Mouse (Mus musculus) E14TG2a.4 (cell line): Measurements from ENCODE around the gene Myf6.
A peak's percentile ranks its signal among the peaks of the same experiment; 100 is the strongest.

ENCODE experiments used
- H3K27me3 ChIP-seq: 2 replicates; pipeline ENCODE4 v1.6.1; 2014; ENCODE audit warnings: low read length, control low read depth; ENCODE audit not compliant: insufficient read depth
- H3K36me3 ChIP-seq: 2 replicates; pipeline ENCODE4 v1.6.1; 2014; ENCODE audit warnings: low read length, control low read depth; ENCODE audit not compliant: insufficient read depth
- H3K4me1 ChIP-seq: replicated peaks from 2 replicates; pipeline ENCODE4 v1.6.1; 2014; ENCODE audit warnings: low read depth, low read length, control low read depth
- H3K4me3 ChIP-seq: replicated peaks from 2 replicates; pipeline ENCODE4 v1.5.1; 2014; ENCODE audit warnings: mild to moderate bottlenecking, low read length
- H3K9me3 ChIP-seq: 2 replicates; pipeline ENCODE4 v1.6.1; 2014; ENCODE audit warnings: low read length, control low read depth
- CTCF ChIP-seq: conservative IDR thresholded peaks from 2 replicates; pipeline ENCODE4 v1.5.1; 2014; ENCODE audit warnings: low read length
- NANOG ChIP-seq: IDR thresholded peaks from 2 replicates; pipeline ENCODE4 v1.6.1; 2014; ENCODE audit warnings: borderline replicate concordance, low read length, mixed read lengths
- POU5F1 ChIP-seq: IDR thresholded peaks from 2 replicates; pipeline ENCODE4 v1.6.1; 2014; ENCODE audit warnings: low read length, borderline replicate concordance

Gene Myf6

GRCm38 (mm10) chr10:107494568-107494967 lies at the start of gene Myf6:
Myf6 (minus strand) TSS chr10:107494737.
- 0 out of 2 replicates have a peak within 1 kb of the TSS, but pooled peaks have one; percentile 3 for H3K4me3 ChIP-seq
- H3K9me3 ChIP-seq: no peaks in the 10 kb centered on the region
- peaks cover 13% of the 10 kb centered on the region for H3K27me3 ChIP-seq
- TF ChIP-seq NANOG (no peak), POU5F1 (no peak), CTCF (no peak)
- H3K4me1 ChIP-seq: peaks cover 12% of the 10 kb centered on the region
- no peaks in the 10 kb centered on the region for H3K36me3 ChIP-seq

DNA sequence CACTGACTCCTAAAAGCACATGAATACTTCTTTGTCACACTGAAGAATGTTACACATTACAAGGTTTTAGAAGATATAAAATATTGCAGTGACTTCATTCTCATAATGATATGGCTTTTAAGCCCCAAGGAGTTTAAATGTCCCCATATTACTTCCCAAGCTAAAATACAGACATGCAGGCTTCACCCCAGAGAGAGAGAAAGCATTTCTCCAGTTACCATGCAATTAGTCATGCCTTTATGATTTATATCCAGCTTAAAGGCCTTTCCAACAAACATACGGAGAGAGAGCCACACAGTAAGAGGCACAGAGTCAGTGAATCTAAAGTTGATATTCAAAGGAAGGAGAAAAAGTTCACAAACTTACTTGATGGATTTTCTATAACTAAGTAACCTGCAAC lies 48.5 kb upstream of the Myf6 start:
- TF ChIP-seq POU5F1: no peak
- no peak for TF ChIP-seq CTCF
- no peak for TF ChIP-seq NANOG
- Histone ChIP-seq H3K4me1 (no peaks in the 10 kb centered on the region), H3K9me3 (no peaks in the 10 kb centered on the region), H3K36me3 (no peaks in the 10 kb centered on the region), H3K27me3 (no peaks in the 10 kb centered on the region), H3K4me3 (no peak overlapping the region)

DNA sequence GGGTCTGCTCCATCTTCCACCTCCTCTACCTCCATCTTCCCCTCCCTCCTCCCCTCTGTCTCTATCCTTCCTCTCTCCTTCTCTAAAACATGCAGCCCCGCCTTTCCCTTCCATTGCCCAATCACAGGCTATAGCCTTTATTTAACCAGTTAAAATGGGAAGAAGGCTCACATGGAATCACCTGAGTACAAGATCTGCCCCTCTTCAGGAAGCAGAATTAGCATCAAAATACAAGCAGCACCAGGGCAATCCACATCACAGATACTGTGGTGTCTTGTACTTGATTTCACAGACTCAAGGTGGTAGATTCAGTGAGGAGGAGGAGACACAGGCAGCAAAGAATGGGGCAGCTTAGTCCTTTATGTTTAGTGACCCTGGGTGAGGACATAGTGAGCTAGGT lies 34.2 kb upstream of the Myf6 start:
- TF ChIP-seq NANOG (peak; percentile 65; the same call in 1 of the 2 replicates), POU5F1 (no peak), CTCF (no peak)
- Histone ChIP-seq H3K36me3 (no peaks in the 10 kb centered on the region), H3K27me3 (no peaks in the 10 kb centered on the region), H3K4me1 (peaks cover 17% of the 10 kb centered on the region), H3K9me3 (no peaks in the 10 kb centered on the region), H3K4me3 (no peak overlapping the region)

DNA sequence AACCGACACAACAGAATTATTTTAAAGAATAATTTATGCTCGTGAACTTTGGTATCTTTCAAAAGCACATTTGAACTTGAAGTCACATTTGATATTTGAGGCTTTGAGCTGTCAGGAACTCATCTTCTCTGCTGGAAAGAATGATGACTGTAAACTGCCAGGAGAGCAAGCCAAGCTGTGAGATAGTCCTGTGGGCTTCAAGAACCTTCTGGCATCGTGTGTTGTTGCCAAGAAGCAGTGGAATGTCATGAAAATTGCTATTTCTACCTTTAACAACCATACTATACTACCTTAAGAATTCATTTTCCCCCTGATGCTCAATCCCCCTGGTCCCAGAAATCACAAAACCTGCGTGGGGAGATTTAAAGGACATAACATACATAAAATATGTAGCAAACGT lies 24.7 kb upstream of the Myf6 start:
- Histone ChIP-seq H3K27me3 (no peaks in the 10 kb centered on the region), H3K4me1 (no peaks in the 10 kb centered on the region), H3K4me3 (no peak overlapping the region), H3K36me3 (no peaks in the 10 kb centered on the region), H3K9me3 (no peaks in the 10 kb centered on the region)
- no peak for TF ChIP-seq POU5F1
- no peak for TF ChIP-seq NANOG
- no peak for TF ChIP-seq CTCF

DNA sequence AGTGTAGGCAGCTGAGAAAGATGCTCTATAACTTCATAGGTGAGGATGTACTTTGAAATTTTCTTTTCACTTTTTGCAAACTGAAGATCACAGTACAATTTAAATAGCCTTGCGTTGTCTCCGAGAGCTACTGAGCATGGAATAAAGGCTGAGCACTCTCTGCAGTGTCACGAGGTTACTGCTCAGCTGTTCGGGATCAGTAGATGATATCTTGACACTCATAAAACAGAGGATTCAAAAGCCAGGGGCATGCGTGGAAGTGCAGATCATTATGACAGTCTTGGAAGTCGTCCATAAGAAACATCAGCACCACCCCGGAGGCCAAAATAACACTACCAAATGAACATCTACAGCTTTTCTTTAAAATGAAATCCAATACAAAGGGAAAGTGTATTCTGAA lies 22.1 kb upstream of the Myf6 start:
- Histone ChIP-seq H3K36me3 (no peaks in the 10 kb centered on the region), H3K4me3 (no peak overlapping the region)
- TF ChIP-seq CTCF (no peak), POU5F1 (no peak), NANOG (no peak)

GRCm38 (mm10) chr10:107514735-107515134 lies 20.2 kb upstream of the Myf6 start:
- Histone ChIP-seq H3K4me1 (no peaks in the 10 kb centered on the region), H3K36me3 (no peaks in the 10 kb centered on the region), H3K27me3 (no peaks in the 10 kb centered on the region), H3K9me3 (no peaks in the 10 kb centered on the region), H3K4me3 (no peak overlapping the region)
- no peak for TF ChIP-seq CTCF
- TF ChIP-seq NANOG: no peak
- TF ChIP-seq POU5F1: no peak

More for the DNA sequence above, 22.1 kb upstream of the Myf6 start:
- no peaks in the 10 kb centered on the region for H3K27me3 ChIP-seq
- H3K4me1 ChIP-seq: no peaks in the 10 kb centered on the region
- H3K9me3 ChIP-seq: no peaks in the 10 kb centered on the region

DNA sequence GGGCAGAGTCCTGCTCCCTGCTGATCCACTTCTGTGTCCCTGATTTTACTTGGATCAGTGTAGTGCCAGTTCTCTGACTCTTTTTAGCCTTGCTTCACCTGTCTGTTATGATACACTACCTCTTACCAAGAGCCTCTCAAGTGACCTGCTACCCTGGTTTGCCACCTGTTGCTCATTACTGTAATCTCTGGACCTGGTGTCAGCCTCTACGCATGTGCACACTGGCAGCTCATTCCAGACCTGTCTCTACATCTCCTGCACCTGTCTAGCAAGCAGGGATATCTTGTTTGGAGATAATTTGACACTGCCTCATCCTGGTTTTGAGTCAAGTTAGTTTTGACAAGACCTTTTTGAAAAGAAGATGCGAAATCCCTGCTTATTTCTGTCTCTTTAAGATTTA lies 11.9 kb upstream of the Myf6 start:
- H3K36me3 ChIP-seq: no peaks in the 10 kb centered on the region
- H3K9me3 ChIP-seq: no peaks in the 10 kb centered on the region
- TF ChIP-seq CTCF: no peak
- TF ChIP-seq NANOG: no peak
- TF ChIP-seq POU5F1: no peak
- no peaks in the 10 kb centered on the region for H3K4me1 ChIP-seq
- H3K27me3 ChIP-seq: no peaks in the 10 kb centered on the region
- H3K4me3 ChIP-seq: no peak overlapping the region

GRCm38 (mm10) chr10:107503430-107503829 lies 8.9 kb upstream of the Myf6 start:
- no peaks in the 10 kb centered on the region; the same call in 1 of the 2 replicates for H3K27me3 ChIP-seq

DNA sequence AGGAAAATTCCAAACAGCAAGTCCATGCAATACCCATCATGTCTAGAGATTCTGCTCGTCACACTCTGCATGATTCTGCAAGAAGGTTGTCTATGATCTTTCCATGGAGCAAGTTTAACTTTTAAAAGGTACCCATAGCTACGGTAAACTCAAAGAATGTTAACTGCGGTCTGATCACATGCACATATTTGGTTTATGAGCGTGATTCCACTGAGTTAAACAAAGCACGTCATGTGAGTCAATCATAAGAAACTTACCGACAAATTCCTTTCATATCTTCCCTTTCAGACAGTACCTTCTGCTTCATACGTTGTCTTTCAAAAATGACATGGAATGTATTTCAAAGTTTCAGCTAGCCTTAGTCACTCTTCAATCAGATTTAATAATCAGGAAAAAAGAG lies 7.7 kb upstream of the Myf6 start:
- Histone ChIP-seq H3K4me1 (no peaks in the 10 kb centered on the region), H3K4me3 (no peak overlapping the region), H3K27me3 (no peaks in the 10 kb centered on the region; the same call in 1 of the 2 replicates), H3K9me3 (no peaks in the 10 kb centered on the region), H3K36me3 (no peaks in the 10 kb centered on the region)
- TF ChIP-seq CTCF (no peak), POU5F1 (no peak), NANOG (no peak)

More at GRCm38 (mm10) chr10:107503430-107503829, 8.9 kb upstream of the Myf6 start:
- Histone ChIP-seq H3K4me1 (no peaks in the 10 kb centered on the region), H3K4me3 (no peak overlapping the region), H3K9me3 (no peaks in the 10 kb centered on the region), H3K36me3 (no peaks in the 10 kb centered on the region)
- TF ChIP-seq NANOG (no peak), CTCF (no peak), POU5F1 (no peak)
